Mouse (Mus musculus): Measurements from ENCODE around the gene Mecp2. TPM values are rescaled to one million over a fixed set of nuclear protein-coding genes. Genes with fewer than 3 reads are reported as not detected.

The Mecp2 gene
- polyA plus RNA-seq, 1 experiment from 2014 or later: 10.0 TPM

- H3K27me3 ChIP-seq (replicated peaks; ENCODE audit: control insufficient read depth, insufficient read depth, low read length): no peaks in the 10 kb centered on the region
These were observed 157.4 kb downstream of the Mecp2 start for GRCm38 (mm10) chrX:73977783-73978182.

More at GRCm38 (mm10) chrX:73977783-73978182, 157.4 kb downstream of the Mecp2 start:
- Histone ChIP-seq H3K27ac (ENCODE audit: low read length) (no peak overlapping the region), H3K9me3 (ENCODE audit: control insufficient read depth, low read length) (no peaks in the 10 kb centered on the region), H3K4me3 (ENCODE audit: low read length) (no peak overlapping the region), H3K4me2 (ENCODE audit: low read depth, low read length) (no peak overlapping the region), H3K9ac (ENCODE audit: low read depth, low read length) (no peak overlapping the region), H3K4me1 (ENCODE audit: control insufficient read depth, insufficient read depth, low read length) (no peaks in the 10 kb centered on the region), H3K36me3 (ENCODE audit: control insufficient read depth, insufficient read depth, low read length) (no peaks in the 10 kb centered on the region)
- WGBS: 57% methylated on average over 1 of the region's 1 CpGs
- no peak for ATAC-seq

MicroRNA genes within 50 kb of the gene (microRNA counts, 519-probe panel; counts per million panel counts)
- 35.7 counts per million for microRNA mmu-miR-718

Small RNA genes within 50 kb of the gene (microRNA-seq; reads per million reads assigned to microRNA genes)
- gene Mir5132: 2.3 reads per million, percentile 2 among the genes with 10 or more reads in this experiment
- gene Mir718: not detected

Other genes starting within 250 kb of the Mecp2 start
- 0.06 and 0.17 TPM in 2 replicates for gene Avpr2, start 243.3 kb downstream of the Mecp2 start, polyA plus RNA-seq (2015; fragmentation: Nextera tagmentation; extraction: Ambion mirVana)
- gene L1cam, start 239.3 kb downstream of the Mecp2 start, polyA plus RNA-seq (2015; fragmentation: Nextera tagmentation; extraction: Ambion mirVana): 6.9 and 8.8 TPM in 2 replicates
- 5.7 and 6.8 TPM in 2 replicates for gene Arhgap4, start 213.5 kb downstream of the Mecp2 start, polyA plus RNA-seq (2015; fragmentation: Nextera tagmentation; extraction: Ambion mirVana)
- 170 and 184 TPM in 2 replicates for gene Naa10, start 213.4 kb downstream of the Mecp2 start, polyA plus RNA-seq (2015; fragmentation: Nextera tagmentation; extraction: Ambion mirVana)
- gene Renbp, start 204.5 kb downstream of the Mecp2 start, polyA plus RNA-seq (2015; fragmentation: Nextera tagmentation; extraction: Ambion mirVana): 351 and 523 TPM in 2 replicates
- 33.8 and 34.2 TPM in 2 replicates for gene Hcfc1, start 169.0 kb downstream of the Mecp2 start, polyA plus RNA-seq (2015; fragmentation: Nextera tagmentation; extraction: Ambion mirVana)
- 50.4 and 51.7 TPM in 2 replicates for gene Irak1, start 111.4 kb downstream of the Mecp2 start, polyA plus RNA-seq (2015; fragmentation: Nextera tagmentation; extraction: Ambion mirVana)
- not detected in 2 replicates for gene Opn1mw, start 7.9 kb downstream of the Mecp2 start, polyA plus RNA-seq (2015; fragmentation: Nextera tagmentation; extraction: Ambion mirVana)
- not detected in 2 replicates for gene Tex28, start 32.5 kb upstream of the Mecp2 start, polyA plus RNA-seq (2015; fragmentation: Nextera tagmentation; extraction: Ambion mirVana)
- gene Tktl1, start 41.9 kb upstream of the Mecp2 start, polyA plus RNA-seq (2015; fragmentation: Nextera tagmentation; extraction: Ambion mirVana): 0.05 TPM in 1 of 2 replicates, not detected in the other
- 240 and 269 TPM in 2 replicates for gene Flna, start 114.5 kb upstream of the Mecp2 start, polyA plus RNA-seq (2015; fragmentation: Nextera tagmentation; extraction: Ambion mirVana)
- 18.3 and 22.5 TPM in 2 replicates for gene Emd, start 119.3 kb upstream of the Mecp2 start, polyA plus RNA-seq (2015; fragmentation: Nextera tagmentation; extraction: Ambion mirVana)
- 822 and 863 TPM in 2 replicates for gene Rpl10, start 135.4 kb upstream of the Mecp2 start, polyA plus RNA-seq (2015; fragmentation: Nextera tagmentation; extraction: Ambion mirVana)
- gene Taz, start 146.5 kb upstream of the Mecp2 start, polyA plus RNA-seq (2015; fragmentation: Nextera tagmentation; extraction: Ambion mirVana): 85.3 and 91.1 TPM in 2 replicates
- 12.4 and 14.5 TPM in 2 replicates for gene Dnase1l1, start 147.0 kb upstream of the Mecp2 start, polyA plus RNA-seq (2015; fragmentation: Nextera tagmentation; extraction: Ambion mirVana)
- gene Atp6ap1, start 161.7 kb upstream of the Mecp2 start, polyA plus RNA-seq (2015; fragmentation: Nextera tagmentation; extraction: Ambion mirVana): 142 and 144 TPM in 2 replicates
- 152 and 172 TPM in 2 replicates for gene Gdi1, start 169.6 kb upstream of the Mecp2 start, polyA plus RNA-seq (2015; fragmentation: Nextera tagmentation; extraction: Ambion mirVana)
- gene Fam50a, start 177.7 kb upstream of the Mecp2 start, polyA plus RNA-seq (2015; fragmentation: Nextera tagmentation; extraction: Ambion mirVana): 67.5 and 69.8 TPM in 2 replicates
- gene Plxna3, start 193.7 kb upstream of the Mecp2 start, polyA plus RNA-seq (2015; fragmentation: Nextera tagmentation; extraction: Ambion mirVana): 5.8 and 6.2 TPM in 2 replicates
- gene Lage3, start 218.3 kb upstream of the Mecp2 start, polyA plus RNA-seq (2015; fragmentation: Nextera tagmentation; extraction: Ambion mirVana): 81.3 and 84.4 TPM in 2 replicates
- gene Ubl4a, start 237.9 kb upstream of the Mecp2 start, polyA plus RNA-seq (2015; fragmentation: Nextera tagmentation; extraction: Ambion mirVana): 65.4 and 67.7 TPM in 2 replicates
- 16.9 and 17.6 TPM in 2 replicates for gene Slc10a3, start 238.0 kb upstream of the Mecp2 start, polyA plus RNA-seq (2015; fragmentation: Nextera tagmentation; extraction: Ambion mirVana)